Comparison of ENCODE assay signal across 8 mouse cellular contexts in the genomic region with DNA sequence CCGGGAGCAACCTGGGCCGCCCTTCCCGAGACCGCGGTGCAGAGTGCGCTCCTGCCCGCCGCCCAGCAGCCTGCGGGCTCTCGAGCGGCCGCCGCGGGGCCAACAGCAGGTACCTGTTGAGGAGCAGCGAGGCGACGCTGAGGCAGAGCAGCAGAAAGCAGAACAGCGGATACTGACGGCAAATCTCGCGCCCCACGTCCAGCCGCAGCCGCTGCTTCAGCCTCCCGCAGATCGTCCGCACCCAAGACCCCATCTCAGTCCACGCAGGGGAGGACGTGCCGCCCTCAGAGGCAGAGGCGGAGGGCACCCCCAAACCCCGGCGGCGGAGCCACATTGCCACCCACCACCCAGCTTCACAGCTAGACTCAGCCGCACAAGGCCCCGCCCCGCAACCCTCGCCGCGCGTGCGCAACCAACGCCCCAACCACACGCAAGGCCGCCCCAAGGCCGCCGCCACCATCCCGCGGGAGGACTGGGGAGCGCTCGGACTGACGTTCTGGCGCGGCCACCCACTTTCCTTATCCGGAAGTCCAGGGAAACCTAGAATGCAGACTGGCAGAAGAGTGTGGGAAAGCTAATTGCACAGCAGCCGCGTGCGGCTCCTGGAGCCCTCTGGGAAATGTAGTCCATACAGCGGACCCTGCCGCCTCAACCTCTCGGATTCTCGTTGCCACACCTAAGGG. TPM values are rescaled to one million over a fixed set of nuclear protein-coding genes. Genes with fewer than 3 reads are reported as not detected.
DNase-seq lines count a peak whose midpoint lies in the region; ATAC-seq lines count a peak whose summit lies in the region.

Gene Snx14 (minus strand): TSS at position 404 of the 683 bp plus-strand sequence.

- H3K9me3 ChIP-seq in lung, embryonic 16.5 days (ENCODE audit: control insufficient read depth, low read length): no peaks in the 10 kb centered on the region

- peak; percentile 73 to 90 for ATAC-seq in hematopoietic stem cell, adult 5-6 weeks (replicated peaks in 1 of 2; ENCODE audit: insufficient read depth in 1 of 2, low FRiP score in 2 of 2, low TSS enrichment in 1 of 2, low read depth in 1 of 2, poor library complexity in 2 of 2, severe bottlenecking in 2 of 2)
- ATAC-seq in lung, embryonic 16.5 days (ENCODE audit: low read depth): peak; percentile 98

- H3K4me3 ChIP-seq in lung, embryonic 16.5 days (ENCODE audit: low read length): peak within 1 kb of the TSS; percentile 84

- peak within 1 kb of the TSS; percentile 94 for H3K4me2 ChIP-seq in lung, embryonic 16.5 days (ENCODE audit: low read depth, low read length)

- peak within 1 kb of the TSS; percentile 95 for H3K27ac ChIP-seq in lung, embryonic 16.5 days (ENCODE audit: low read length)

- H3K9ac ChIP-seq in lung, embryonic 16.5 days (ENCODE audit: low read length): peak within 1 kb of the TSS; percentile 93

- DNase-seq in MEL-GATA-1-ER (ENCODE audit: extremely low read depth, low read depth): peak; percentile 89
- DNase-seq in cerebellum, adult 8-10 months: peak; percentile 96
- DNase-seq in forelimb bud, embryonic 11.5 days (ENCODE audit: low read depth, low spot score): peak; percentile 91
- DNase-seq in layer of hippocampus, adult 9-10 months (ENCODE audit: low spot score): peak; percentile 92
- DNase-seq in ovary, postnatal 10 days (ENCODE audit: low spot score): peak; percentile 94
- peak; percentile 84 to 89 for DNase-seq in thymus, postnatal 10 days (ENCODE audit: low spot score in 2 of 2)

- no peaks in the 10 kb centered on the region; the same call in 1 of the 2 replicates for H3K36me3 ChIP-seq in lung, embryonic 16.5 days (ENCODE audit: control insufficient read depth, insufficient read depth, low read length)

- no peaks in the 10 kb centered on the region for H3K27me3 ChIP-seq in lung, embryonic 16.5 days (ENCODE audit: control insufficient read depth, insufficient read depth, low read depth, low read length)

- under 1% methylated on average over 59 of the region's 62 CpGs for WGBS in lung, embryonic 16.5 days

- peaks cover 9% of the 10 kb centered on the region; the same call in 1 of the 2 replicates for H3K4me1 ChIP-seq in lung, embryonic 16.5 days (replicated peaks; ENCODE audit: control insufficient read depth, insufficient read depth, low read length)

RNA-seq across cellular contexts. Expression of gene Snx14, which starts in this region (rescaled TPM):
- 27.0 and 35.6 TPM in 2 replicates for total RNA-seq in hematopoietic stem cell, adult 5-6 weeks (2017)
- polyA plus RNA-seq in lung, embryonic 16.5 days (2015; fragmentation: Nextera tagmentation; extraction: Ambion mirVana): 28.8 and 30.1 TPM in 2 replicates

Comparison
In these comparisons a context has a peak if more than half of its experiments do, and no peak if none do; other contexts are left out.
1. Peak in every context shown above with its lines: DNase-seq, ATAC-seq, H3K4me3 ChIP-seq and H3K27ac ChIP-seq.